Mouse (Mus musculus) ZHBTc4 (cell line): ENCODE measurements around the gene Tsen2.

ENCODE experiments used
- DNase-seq: peaks from one replicate; pipeline ENCODE4 v3.0.0-alpha.2; 2011; ENCODE audit warnings: low read depth, low spot score

Tsen2 gene

DNA sequence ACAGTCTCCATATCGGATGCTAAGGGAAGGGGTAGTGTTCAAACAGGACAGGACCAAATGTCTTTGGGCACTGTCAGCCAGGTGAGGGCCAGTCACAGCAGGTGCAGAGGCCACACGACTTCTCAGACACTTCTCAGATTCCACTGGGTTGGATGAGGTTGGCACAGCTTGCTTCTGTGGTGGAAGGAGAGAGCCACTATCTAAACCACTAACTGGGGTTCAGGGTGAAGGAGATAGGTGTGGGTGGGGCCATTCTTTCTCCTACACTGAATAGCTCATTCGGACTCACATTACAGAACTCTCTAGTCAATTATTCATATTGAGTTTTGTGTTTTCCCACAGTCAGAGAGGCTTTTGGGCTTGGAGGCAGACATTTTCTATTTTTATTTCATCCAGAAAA, 51.2 kb downstream of the Tsen2 start:
- DNase-seq: no peak

DNA sequence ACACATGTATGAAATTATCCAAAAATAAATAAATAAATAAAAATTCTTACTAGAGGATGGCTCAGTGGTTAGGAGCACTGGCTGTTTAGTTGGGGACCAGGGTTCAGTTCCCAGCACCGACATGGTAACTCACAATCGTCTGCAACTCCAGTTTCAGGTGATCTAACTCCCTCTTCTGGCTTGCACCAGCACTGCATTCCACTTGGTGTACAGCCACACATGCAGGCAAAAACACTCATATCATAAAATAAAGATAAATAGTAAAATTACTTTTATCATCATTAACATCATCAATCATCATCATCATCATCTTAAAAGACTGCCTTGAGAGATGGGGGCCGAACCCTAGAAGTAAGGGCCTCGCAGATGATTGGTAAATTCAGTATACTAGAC, 56.9 kb downstream of the Tsen2 start:
- peak; percentile 61 for DNase-seq

DNA sequence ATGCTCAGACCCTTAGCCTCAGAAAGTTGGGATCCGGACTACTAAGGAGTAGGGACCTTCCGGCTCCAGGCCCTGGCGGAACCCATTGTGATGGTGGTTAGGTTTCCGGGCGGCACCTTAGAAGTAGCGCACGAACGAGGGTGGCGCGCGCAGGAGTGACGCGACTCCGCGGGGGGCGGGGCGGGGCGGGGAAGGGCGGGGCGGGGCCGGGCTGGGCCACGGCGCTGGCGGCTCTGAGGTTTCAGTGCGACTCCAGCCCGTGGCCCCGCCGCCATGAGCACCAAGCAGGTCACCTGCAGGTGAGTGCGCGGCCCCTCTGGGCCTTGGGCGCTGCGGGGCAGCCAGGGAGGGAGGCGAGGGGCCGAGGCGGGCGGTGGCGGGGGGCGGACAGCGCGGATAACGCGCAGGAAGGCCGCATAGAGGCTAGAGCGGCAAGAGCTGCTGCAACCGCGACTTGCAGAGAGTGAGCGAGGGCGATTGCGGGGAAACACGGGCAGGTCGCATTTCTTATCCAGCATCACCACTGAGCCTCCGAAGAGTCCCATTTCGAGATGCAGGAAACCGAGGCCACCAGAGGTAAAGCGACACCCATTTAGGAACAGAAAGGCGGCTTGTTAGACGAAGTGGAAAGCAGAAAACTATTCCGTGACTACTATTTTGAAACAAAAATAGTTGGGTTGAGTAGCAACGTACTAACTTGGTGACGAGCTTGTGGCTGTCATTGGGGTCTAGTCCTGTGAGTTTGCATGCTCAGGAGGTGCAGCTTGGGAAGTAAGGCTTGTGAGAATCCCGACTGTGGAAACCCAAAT, 57.5 kb downstream of the Tsen2 start, which contains the start of gene Mkrn2:
TSS of gene Mkrn2 (plus strand) at position 188 of the 809 bp plus-strand sequence.
- peak; percentile 93 for DNase-seq

GRCm38 (mm10) chr6:115606461-115606860, 62.0 kb downstream of the Tsen2 start:
- DNase-seq: no peak

DNA sequence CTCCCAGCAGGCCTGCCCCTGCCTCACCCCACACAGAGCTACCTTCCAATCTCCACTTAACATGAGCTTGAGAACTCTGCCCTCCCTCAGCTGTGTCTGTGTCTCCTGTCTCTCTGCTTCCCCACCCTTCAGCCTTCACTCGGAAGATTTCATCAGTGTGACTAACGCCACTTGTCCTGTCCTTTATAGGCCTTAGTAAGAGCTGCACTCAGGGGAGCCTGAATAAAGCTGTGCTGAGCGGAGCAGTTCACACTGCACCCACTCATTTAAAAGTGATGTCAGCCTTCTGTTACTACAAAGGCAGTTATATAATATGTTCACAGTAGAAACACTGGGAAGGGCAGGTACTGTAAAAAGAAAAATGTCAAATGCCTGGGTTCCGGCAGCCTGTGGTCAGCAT, 63.0 kb downstream of the Tsen2 start:
- no peak for DNase-seq

DNA sequence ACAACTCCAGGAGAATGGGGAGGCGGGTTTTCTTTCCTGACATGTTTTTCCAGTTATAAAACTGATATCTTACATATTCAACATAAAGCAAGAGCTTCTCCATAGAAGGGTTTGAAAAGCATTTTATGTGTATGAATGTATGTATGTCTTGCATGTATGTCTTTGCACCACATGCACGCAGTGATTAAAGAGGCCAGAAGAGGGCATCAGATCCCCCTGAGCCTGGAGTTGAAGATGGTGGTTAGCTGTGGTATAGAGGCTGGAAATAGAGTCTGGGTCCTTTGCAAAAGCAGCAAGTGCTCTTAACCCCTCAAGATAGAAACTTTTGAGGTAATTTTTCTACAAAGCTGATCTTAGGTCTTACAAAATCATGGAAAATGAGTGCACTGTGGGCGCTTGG, 64.7 kb downstream of the Tsen2 start:
- DNase-seq: peak; percentile 65

- no peak for DNase-seq
Measured at GRCm38 (mm10) chr6:115610301-115610700, 65.8 kb downstream of the Tsen2 start.

DNA sequence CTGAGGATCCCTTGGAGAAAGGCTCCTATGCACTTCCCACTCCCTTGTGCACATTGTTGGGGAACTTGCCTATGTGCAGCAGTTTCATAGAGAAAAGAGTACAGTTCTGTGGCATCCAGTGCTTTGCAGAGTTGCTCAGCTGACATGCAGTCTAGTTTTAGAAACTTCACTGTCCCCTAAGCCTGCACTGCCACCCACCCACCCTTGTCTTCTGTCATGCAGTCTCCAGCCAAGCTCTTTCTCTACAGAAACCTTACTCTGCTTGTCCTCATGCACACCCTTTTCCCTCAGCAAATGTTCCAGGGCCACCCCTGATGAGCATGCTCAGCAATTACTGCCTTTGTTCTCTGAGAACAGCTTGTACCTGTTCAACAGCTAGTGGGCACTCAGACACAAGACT, 69.3 kb downstream of the Tsen2 start:
- DNase-seq: no peak

- no peak for DNase-seq
Measured at GRCm38 (mm10) chr6:115615983-115616382, 71.5 kb downstream of the Tsen2 start.

GRCm38 (mm10) chr6:115619818-115620217, 75.4 kb downstream of the Tsen2 start:
- DNase-seq: peak; percentile 18

GRCm38 (mm10) chr6:115620942-115621341, 76.5 kb downstream of the Tsen2 start:
- DNase-seq: no peak

DNA sequence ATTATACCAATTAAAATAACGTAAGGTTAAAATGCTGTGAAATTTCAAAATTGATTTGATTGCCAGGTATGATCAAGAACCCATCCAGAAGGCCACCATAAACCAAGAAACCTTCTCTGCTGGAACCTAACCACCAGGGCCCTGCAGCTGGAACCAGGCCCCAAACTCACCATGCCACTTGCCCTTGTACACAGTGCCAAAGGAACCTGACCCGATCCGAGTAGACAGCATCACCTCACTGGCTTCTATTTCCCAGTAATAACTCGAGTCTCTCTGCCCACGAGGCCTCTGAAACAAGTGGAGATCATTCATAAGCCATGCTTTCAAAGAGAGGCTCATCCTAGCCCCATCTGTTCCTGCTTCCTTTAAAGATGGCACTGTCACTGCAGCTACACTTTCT, 81.7 kb downstream of the Tsen2 start:
- no peak for DNase-seq
